Mouse (Mus musculus) megakaryocyte, embryonic 14.5 days (primary cell): ENCODE measurements around the gene Coasy. TPM values are rescaled to one million over a fixed set of nuclear protein-coding genes. Genes with fewer than 3 reads are reported as not detected.

Experiments used
- H3K27me3 ChIP-seq: replicated peaks from 2 replicates; pipeline ENCODE3; 2012; ENCODE audit warnings: inconsistent platforms
- H3K36me3 ChIP-seq: replicated peaks from 2 replicates; pipeline ENCODE3; 2012; ENCODE audit warnings: low read length, inconsistent platforms, mixed read lengths
- H3K4me1 ChIP-seq: 2 replicates; pipeline ENCODE4 v1.6.1; 2012; ENCODE audit warnings: inconsistent platforms
- H3K4me3 ChIP-seq: replicated peaks from 2 replicates; pipeline ENCODE3; 2012; ENCODE audit warnings: moderate library complexity, mild to moderate bottlenecking, inconsistent platforms
- H3K9me3 ChIP-seq: 2 replicates; pipeline ENCODE4 v1.6.1; 2012; ENCODE audit warnings: inconsistent platforms
- FLI1 ChIP-seq: IDR thresholded peaks from 2 replicates; pipeline ENCODE4 v1.6.1; 2012; ENCODE audit warnings: low read length, inconsistent platforms, mixed read lengths
- GATA1 ChIP-seq: IDR thresholded peaks from 3 replicates; pipeline ENCODE4 v1.6.1; 2012; ENCODE audit warnings: mixed read lengths, low read length, inconsistent platforms, borderline replicate concordance
- polyA plus RNA-seq: library from polyadenylated mRNA; stranded (reverse); fragments of >175 nt; gene quantifications from 2 replicates; pipeline ENCODE4 v1.2.3, GENCODE M21; 2012; ENCODE audit warnings: low replicate concordance; ENCODE audit not compliant: insufficient read depth

The Coasy gene
- polyA plus RNA-seq, 1 experiment: 17.7 TPM

DNA sequence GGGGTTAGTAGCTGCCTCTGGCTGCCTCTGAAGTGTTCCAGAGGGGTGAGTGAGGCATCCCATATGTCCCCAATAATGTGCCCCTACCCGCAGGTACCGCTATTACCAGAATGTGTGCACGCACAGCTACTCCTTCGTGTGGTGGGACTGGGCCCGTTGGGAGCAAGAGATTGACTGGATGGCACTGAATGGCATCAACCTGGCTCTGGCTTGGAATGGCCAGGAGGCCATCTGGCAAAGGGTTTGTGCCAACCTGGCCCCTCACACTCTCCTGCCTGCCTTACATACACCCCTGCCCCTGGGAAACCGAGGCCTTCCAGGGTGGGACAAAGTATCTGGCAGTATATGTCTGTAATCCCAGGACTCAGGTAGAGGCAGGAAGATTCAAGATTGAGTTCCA, 11.4 kb upstream of the Coasy start:
- peak overlapping the region; percentile 96 for H3K4me3 ChIP-seq
- H3K9me3 ChIP-seq: 0 out of 2 replicates have a peak, but pooled peaks cover 4% of the 10 kb centered on the region
- peaks cover 43% of the 10 kb centered on the region for H3K36me3 ChIP-seq
- H3K27me3 ChIP-seq: peaks cover 8% of the 10 kb centered on the region
- H3K4me1 ChIP-seq: peaks cover 75% of the 10 kb centered on the region
- TF ChIP-seq GATA1 (no peak), FLI1 (no peak)

- peaks cover 8% of the 10 kb centered on the region for H3K27me3 ChIP-seq
- H3K4me1 ChIP-seq: peaks cover 66% of the 10 kb centered on the region
- H3K9me3 ChIP-seq: 0 out of 2 replicates have a peak, but pooled peaks cover 4% of the 10 kb centered on the region
- peak overlapping the region; percentile 42 for H3K4me3 ChIP-seq
- H3K36me3 ChIP-seq: peaks cover 48% of the 10 kb centered on the region
- no peak for TF ChIP-seq FLI1
- TF ChIP-seq GATA1: no peak
Observed at GRCm38 (mm10) chr11:101071810-101072428, 10.4 kb upstream of the Coasy start.

DNA sequence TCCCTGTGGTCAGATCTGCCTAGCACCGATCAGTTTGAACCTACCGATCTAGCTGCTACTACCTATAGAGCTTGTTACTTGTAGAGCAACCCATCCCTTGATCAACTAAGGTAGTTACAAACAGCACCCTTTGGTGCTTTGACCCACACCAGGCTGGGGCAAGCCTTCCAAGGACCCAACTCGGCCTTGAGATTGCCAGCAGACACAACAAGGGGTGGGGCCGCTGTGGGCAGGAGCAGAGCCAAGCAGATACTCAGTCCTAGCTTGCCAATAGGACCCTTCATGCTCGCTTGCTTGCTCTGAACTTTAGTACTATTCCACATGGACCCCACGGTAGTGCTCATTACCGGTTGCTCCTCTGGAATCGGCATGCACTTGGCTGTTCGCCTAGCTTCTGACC, 4.2 kb upstream of the Coasy start, which contains the start of gene Hsd17b1:
Gene Hsd17b1 (plus strand): TSS at position 291 of the 400 bp plus-strand sequence.
- H3K27me3 ChIP-seq: peaks cover 21% of the 10 kb centered on the region
- H3K4me3 ChIP-seq: no peak within 1 kb of the TSS
- no peaks in the 10 kb centered on the region for H3K9me3 ChIP-seq
- TF ChIP-seq GATA1 (no peak), FLI1 (no peak)
- peaks cover 38% of the 10 kb centered on the region for H3K36me3 ChIP-seq
- H3K4me1 ChIP-seq: peaks cover 53% of the 10 kb centered on the region

- TF ChIP-seq FLI1: no peak
- no peak for TF ChIP-seq GATA1
- Histone ChIP-seq H3K4me1 (peaks cover 54% of the 10 kb centered on the region), H3K36me3 (peaks cover 36% of the 10 kb centered on the region), H3K4me3 (peak overlapping the region; percentile 87), H3K27me3 (peaks cover 21% of the 10 kb centered on the region), H3K9me3 (no peaks in the 10 kb centered on the region)
Observed at GRCm38 (mm10) chr11:101079746-101080145, 2.6 kb upstream of the Coasy start.

DNA sequence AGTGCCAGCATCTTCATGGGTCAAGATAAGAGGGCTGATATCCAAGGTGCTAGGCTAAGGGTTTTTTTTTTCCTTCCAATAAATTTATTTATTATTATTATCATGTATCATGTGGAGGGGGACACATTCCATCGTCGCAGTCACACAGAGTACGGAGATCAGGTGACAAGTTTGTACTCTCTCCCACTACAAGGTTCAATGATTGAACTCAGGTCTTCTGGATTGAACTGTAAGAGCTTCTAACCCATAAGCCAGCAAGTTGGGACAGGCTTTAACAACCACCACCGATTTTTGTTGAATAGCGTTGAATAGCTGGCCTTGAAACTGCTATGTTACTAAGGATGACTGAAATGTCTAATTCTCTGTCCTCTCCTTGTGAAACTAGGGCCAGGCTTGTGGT, 1.9 kb upstream of the Coasy start:
- H3K36me3 ChIP-seq: peaks cover 40% of the 10 kb centered on the region
- TF ChIP-seq GATA1 (no peak), FLI1 (no peak)
- peaks cover 61% of the 10 kb centered on the region for H3K4me1 ChIP-seq
- H3K27me3 ChIP-seq: peaks cover 21% of the 10 kb centered on the region
- no peaks in the 10 kb centered on the region for H3K9me3 ChIP-seq
- no peak overlapping the region for H3K4me3 ChIP-seq

GRCm38 (mm10) chr11:101081659-101082058, 706 bp upstream of the Coasy start:
- Histone ChIP-seq H3K4me1 (peaks cover 73% of the 10 kb centered on the region), H3K9me3 (no peaks in the 10 kb centered on the region), H3K36me3 (peaks cover 43% of the 10 kb centered on the region), H3K4me3 (peak overlapping the region; percentile 99), H3K27me3 (peaks cover 21% of the 10 kb centered on the region)
- TF ChIP-seq FLI1: no peak
- TF ChIP-seq GATA1: no peak

GRCm38 (mm10) chr11:101083083-101083697, 825 bp downstream of the Coasy start:
- peaks cover 35% of the 10 kb centered on the region for H3K36me3 ChIP-seq
- H3K27me3 ChIP-seq: peaks cover 19% of the 10 kb centered on the region
- H3K4me3 ChIP-seq: peak overlapping the region; percentile 99
- no peaks in the 10 kb centered on the region for H3K9me3 ChIP-seq
- TF ChIP-seq FLI1: no peak
- TF ChIP-seq GATA1: no peak
- H3K4me1 ChIP-seq: peaks cover 85% of the 10 kb centered on the region

GRCm38 (mm10) chr11:101084246-101084645, 1.9 kb downstream of the Coasy start:
- H3K9me3 ChIP-seq: no peaks in the 10 kb centered on the region
- H3K27me3 ChIP-seq: peaks cover 8% of the 10 kb centered on the region
- H3K36me3 ChIP-seq: peaks cover 46% of the 10 kb centered on the region
- TF ChIP-seq FLI1 (no peak), GATA1 (no peak)
- H3K4me1 ChIP-seq: peaks cover 88% of the 10 kb centered on the region
- H3K4me3 ChIP-seq: peak overlapping the region; percentile 99

DNA sequence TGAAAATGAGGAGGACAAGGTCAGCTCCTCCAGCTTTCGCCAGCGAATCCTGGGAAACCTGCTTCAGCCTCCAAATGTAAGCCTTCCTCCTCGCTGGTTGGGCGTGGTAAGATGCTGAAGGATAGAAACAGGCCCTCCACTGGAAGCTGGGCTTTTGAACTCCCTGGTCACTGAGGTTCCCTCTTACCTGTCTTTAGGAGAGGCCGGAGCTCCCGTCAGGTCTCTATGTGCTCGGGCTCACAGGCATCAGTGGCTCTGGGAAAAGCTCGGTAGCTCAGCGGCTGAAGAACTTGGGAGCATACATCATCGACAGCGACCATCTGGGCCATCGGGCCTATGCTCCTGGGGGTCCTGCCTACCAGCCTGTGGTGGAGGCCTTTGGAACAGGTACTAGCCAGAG, 2.4 kb downstream of the Coasy start:
- Histone ChIP-seq H3K36me3 (peaks cover 51% of the 10 kb centered on the region), H3K27me3 (peaks cover 2% of the 10 kb centered on the region), H3K4me3 (no peak overlapping the region), H3K4me1 (peaks cover 88% of the 10 kb centered on the region), H3K9me3 (no peaks in the 10 kb centered on the region)
- TF ChIP-seq GATA1: no peak
- no peak for TF ChIP-seq FLI1

DNA sequence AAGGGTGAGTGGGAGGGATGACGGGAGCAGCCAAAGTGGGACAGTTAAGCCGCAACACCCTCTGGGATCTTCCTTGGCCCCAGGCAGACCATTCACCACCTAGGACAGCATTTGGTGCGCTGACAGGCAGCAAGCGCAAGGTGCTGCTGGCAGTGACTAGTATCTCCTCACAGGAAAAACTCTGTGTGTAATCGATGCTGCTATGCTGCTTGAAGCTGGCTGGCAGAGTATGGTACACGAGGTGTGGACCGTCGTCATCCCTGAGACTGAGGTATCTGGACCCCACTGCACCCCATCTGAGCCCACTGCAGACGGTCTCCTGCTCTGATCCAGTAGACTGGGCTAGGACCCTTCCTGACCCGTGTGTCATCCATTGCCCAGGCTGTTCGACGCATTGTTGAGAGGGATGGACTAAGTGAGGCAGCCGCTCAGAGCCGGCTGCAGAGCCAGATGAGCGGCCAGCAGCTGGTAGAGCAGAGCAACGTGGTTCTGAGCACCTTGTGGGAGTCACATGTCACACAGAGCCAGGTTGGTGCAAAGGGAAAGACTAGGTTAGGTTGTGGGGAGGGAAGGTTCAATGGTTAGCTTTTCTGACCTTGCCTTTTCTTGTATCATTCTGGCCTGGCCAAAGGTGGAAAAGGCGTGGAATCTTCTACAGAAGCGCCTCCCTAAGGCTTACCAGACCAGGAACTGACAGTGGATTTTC, 3.4 kb downstream of the Coasy start:
- peak overlapping the region; percentile 1 for H3K4me3 ChIP-seq
- H3K36me3 ChIP-seq: peaks cover 61% of the 10 kb centered on the region
- TF ChIP-seq FLI1 (no peak), GATA1 (no peak)
- H3K27me3 ChIP-seq: no peaks in the 10 kb centered on the region
- no peaks in the 10 kb centered on the region for H3K9me3 ChIP-seq
- peaks cover 82% of the 10 kb centered on the region for H3K4me1 ChIP-seq
